Mouse (Mus musculus): Measurements from ENCODE around the gene Fcf1.

- TF ChIP-seq GATA1 (IDR thresholded peaks at IDR 0.05; ENCODE audit: low read length), result no peak
- no peak for TF ChIP-seq TAL1 (IDR thresholded peaks at IDR 0.05; ENCODE audit: low read length)
Observed at GRCm38 (mm10) chr12:84943006-84943952, 27.4 kb upstream of the Fcf1 start.
